Comparison of ENCODE assay signal across 8 mouse cellular contexts in the genomic region with DNA sequence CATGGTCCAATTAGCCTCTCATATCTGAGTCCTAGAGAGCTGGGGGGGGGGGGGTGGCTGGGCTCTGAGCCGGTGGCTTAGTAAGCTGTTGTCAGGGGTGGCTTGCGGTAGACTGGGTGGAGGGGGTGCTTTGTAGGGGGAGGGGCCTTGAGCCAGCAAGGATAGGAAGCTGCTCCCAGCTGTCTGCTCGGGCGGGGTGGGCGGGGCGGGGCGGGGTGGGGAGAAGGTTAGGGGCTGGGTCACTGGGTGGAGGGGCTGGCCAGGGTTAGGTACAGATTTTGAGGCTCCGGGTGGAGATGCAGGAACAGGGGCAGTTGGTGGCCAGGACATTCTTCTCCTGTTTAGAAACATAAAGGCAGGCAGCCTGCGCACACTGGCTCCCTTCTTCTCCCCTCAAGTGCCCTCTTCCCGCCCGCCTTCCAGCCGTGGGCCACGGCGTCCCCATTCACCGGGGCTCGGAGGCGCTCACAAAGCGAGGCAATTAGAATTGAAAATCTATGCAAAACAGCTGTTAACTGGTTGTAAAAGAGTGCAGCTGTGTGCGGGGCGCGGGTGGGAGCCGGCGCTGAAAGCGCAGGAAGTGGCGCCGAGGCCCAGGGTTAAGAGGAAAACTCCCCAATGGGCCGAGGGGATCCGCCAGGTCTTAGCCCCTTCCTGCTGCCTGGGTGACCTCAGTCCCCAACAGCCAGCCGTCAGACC. TPM values are rescaled to one million over a fixed set of nuclear protein-coding genes. Genes with fewer than 3 reads are reported as not detected.
DNase-seq lines count a peak whose midpoint lies in the region; ATAC-seq and TF ChIP-seq lines count a peak whose summit lies in the region.

No protein-coding gene starts in this region.

- peak overlapping the region; percentile 77 for H3K27ac ChIP-seq in lung, embryonic 15.5 days
- H3K27ac ChIP-seq in intestine, postnatal 0 days (ENCODE audit: low read depth, low read length): 0 out of 2 replicates have a peak overlapping the region, but pooled peaks have one; percentile 15
- peak overlapping the region; percentile 88 for H3K27ac ChIP-seq in neural tube, embryonic 12.5 days

- ATAC-seq in lung, embryonic 15.5 days (ENCODE audit: borderline replicate concordance, extremely low read depth, low FRiP score, low TSS enrichment): peak; percentile 3; the same call in 1 of the 2 replicates
- ATAC-seq in intestine, postnatal 0 days: no peak
- peak; percentile 54 for ATAC-seq in neural tube, embryonic 12.5 days (ENCODE audit: low FRiP score, low read depth)
- no peak for ATAC-seq in monocyte, adult 5-6 weeks (replicated peaks; ENCODE audit: insufficient number of reproducible peaks, low FRiP score, low TSS enrichment, poor library complexity, severe bottlenecking)

- H3K36me3 ChIP-seq in lung, embryonic 15.5 days: no peaks in the 10 kb centered on the region
- no peaks in the 10 kb centered on the region for H3K36me3 ChIP-seq in intestine, postnatal 0 days (ENCODE audit: control insufficient read depth, insufficient read depth)
- no peaks in the 10 kb centered on the region for H3K36me3 ChIP-seq in neural tube, embryonic 12.5 days

- H3K27me3 ChIP-seq in lung, embryonic 15.5 days: no peaks in the 10 kb centered on the region
- H3K27me3 ChIP-seq in intestine, postnatal 0 days (replicated peaks; ENCODE audit: control insufficient read depth, insufficient read depth, low read length): no peaks in the 10 kb centered on the region; the same call in 1 of the 2 replicates
- no peaks in the 10 kb centered on the region for H3K27me3 ChIP-seq in neural tube, embryonic 12.5 days (replicated peaks)

- 9% methylated on average over 28 of the region's 29 CpGs for WGBS in lung, embryonic 15.5 days
- WGBS in intestine, postnatal 0 days: 20% methylated on average over 28 of the region's 29 CpGs
- WGBS in neural tube, embryonic 12.5 days: 1% methylated on average over 28 of the region's 29 CpGs

- TF ChIP-seq CTCF in intestine, postnatal 0 days (IDR thresholded peaks at IDR 0.05; ENCODE audit: low read depth): no peak

- no peak for DNase-seq in lung, postnatal 14 days
- peak; percentile 54 for DNase-seq in embryo, embryonic 9.5 days (ENCODE audit: extremely low spot score)
- DNase-seq in frontal cortex, postnatal 25 days (ENCODE audit: low spot score in 2 of 2): no peak
- DNase-seq in adipocyte (ENCODE audit: low spot score): no peak

- peaks cover 84% of the 10 kb centered on the region for H3K4me1 ChIP-seq in lung, embryonic 15.5 days
- peaks cover 19% of the 10 kb centered on the region for H3K4me1 ChIP-seq in intestine, postnatal 0 days (replicated peaks; ENCODE audit: control insufficient read depth, insufficient read depth, low read length)
- peaks cover 84% of the 10 kb centered on the region for H3K4me1 ChIP-seq in neural tube, embryonic 12.5 days

- H3K4me3 ChIP-seq in lung, embryonic 15.5 days: no peak overlapping the region
- no peak overlapping the region for H3K4me3 ChIP-seq in intestine, postnatal 0 days (ENCODE audit: low read depth, low read length)
- 0 out of 2 replicates have a peak overlapping the region, but pooled peaks have one; percentile 9 for H3K4me3 ChIP-seq in neural tube, embryonic 12.5 days

- H3K4me2 ChIP-seq in lung, embryonic 15.5 days: peak overlapping the region; percentile 47
- peak overlapping the region; percentile 41 for H3K4me2 ChIP-seq in intestine, postnatal 0 days (replicated peaks; ENCODE audit: low read depth)
- H3K4me2 ChIP-seq in neural tube, embryonic 12.5 days (replicated peaks): peak overlapping the region; percentile 97

- H3K9me3 ChIP-seq in lung, embryonic 15.5 days: no peaks in the 10 kb centered on the region
- no peaks in the 10 kb centered on the region for H3K9me3 ChIP-seq in intestine, postnatal 0 days (ENCODE audit: control insufficient read depth)
- no peaks in the 10 kb centered on the region for H3K9me3 ChIP-seq in neural tube, embryonic 12.5 days

- H3K9ac ChIP-seq in lung, embryonic 15.5 days: peak overlapping the region; percentile 23; the same call in 1 of the 2 replicates
- H3K9ac ChIP-seq in intestine, postnatal 0 days (ENCODE audit: low read depth, low read length): no peak overlapping the region
- H3K9ac ChIP-seq in neural tube, embryonic 12.5 days: peak overlapping the region; percentile 33

RNA-seq across cellular contexts. Expression of a gene that starts 56.4 kb away (rescaled TPM):
- 117 and 124 TPM in 2 replicates for polyA plus RNA-seq in lung, embryonic 15.5 days (2015; fragmentation: Nextera tagmentation; extraction: Ambion mirVana)
- 23.1 and 23.7 TPM in 2 replicates for polyA plus RNA-seq in intestine, postnatal 0 days (2015; fragmentation: Nextera tagmentation; extraction: Ambion mirVana)
- 53.4 and 54.7 TPM in 2 replicates for polyA plus RNA-seq in neural tube, embryonic 12.5 days (2016; fragmentation: Nextera tagmentation; extraction: Ambion mirVana)
- total RNA-seq in monocyte, adult 5-6 weeks (2017): 1.1 to 3.2 TPM (median 1.3 TPM) in 3 replicates

Comparison
In these comparisons a context has a peak if more than half of its experiments do, and no peak if none do; other contexts are left out.
1. ATAC-seq: peak in lung, embryonic 15.5 days (single experiment) and neural tube, embryonic 12.5 days (single experiment); none in intestine, postnatal 0 days (single experiment) and monocyte, adult 5-6 weeks (single experiment).
2. H3K27ac ChIP-seq: peak in every context shown above with its lines; median percentile 88 in neural tube, embryonic 12.5 days; 77 in lung, embryonic 15.5 days; 15 in intestine, postnatal 0 days.
3. H3K4me2 ChIP-seq: peak in every context shown above with its lines; median percentile 97 in neural tube, embryonic 12.5 days; 47 in lung, embryonic 15.5 days; 41 in intestine, postnatal 0 days.